Mouse (Mus musculus) kidney, embryonic 15.5 days (tissue): ENCODE results near the gene Gm17332. TPM values are rescaled to one million over a fixed set of nuclear protein-coding genes. Genes with fewer than 3 reads are reported as not detected.
"Not testable (repeated sequence)": the region's sequence is repeated elsewhere in the genome, so short reads cannot be mapped to it uniquely, and the experiment has no call there.

Experiments used
- ATAC-seq: fragments of 200-750 bp; cut with Nextera tagmentation; replicated peaks from 2 replicates; pipeline ENCODE4 v1.8.0; 2017; ENCODE audit warnings: moderate TSS enrichment; ENCODE audit not compliant: low FRiP score
- H3K27ac ChIP-seq: fragments of 300-500 bp; sonication (generic); 2 replicates; pipeline ENCODE4 v1.5.1; 2015; ENCODE audit warnings: mild to moderate bottlenecking, inconsistent platforms
- H3K27me3 ChIP-seq: fragments of 300-500 bp; sonication (generic); 2 replicates; pipeline ENCODE4 v1.6.1; 2015; ENCODE audit warnings: inconsistent platforms
- H3K36me3 ChIP-seq: fragments of 300-500 bp; sonication (generic); 2 replicates; pipeline ENCODE4 v1.6.1; 2015; ENCODE audit warnings: inconsistent platforms
- H3K4me1 ChIP-seq: fragments of 300-500 bp; sonication (generic); 2 replicates; pipeline ENCODE4 v1.6.1; 2015; ENCODE audit warnings: inconsistent platforms
- H3K4me2 ChIP-seq: fragments of 300-500 bp; sonication (generic); 2 replicates; pipeline ENCODE4 v1.6.1; 2015; ENCODE audit warnings: moderate library complexity, mild to moderate bottlenecking, inconsistent platforms
- H3K4me3 ChIP-seq: fragments of 300-500 bp; sonication (generic); replicated peaks from 2 replicates; pipeline ENCODE4 v1.5.1; 2015; ENCODE audit warnings: mild to moderate bottlenecking, inconsistent platforms
- H3K9ac ChIP-seq: fragments of 300-500 bp; sonication (generic); 2 replicates; pipeline ENCODE4 v1.6.1; 2015; ENCODE audit warnings: mild to moderate bottlenecking, inconsistent platforms
- H3K9me3 ChIP-seq: fragments of 300-500 bp; sonication (generic); replicated peaks from 2 replicates; pipeline ENCODE4 v1.6.1; 2016; ENCODE audit warnings: inconsistent platforms
- WGBS: fragments of 180-500 bp; shearing (Covaris S2); methylation state at CpG from one replicate; pipeline ENCODE4 v1.1.7; 2015; ENCODE audit warnings: mixed read lengths; 5-methylcytosine and 5-hydroxymethylcytosine counted together
- polyA plus RNA-seq: library from polyadenylated mRNA; unstranded; fragments of >200 nt; fragmentation: Nextera tagmentation; extraction: Ambion mirVana; gene quantifications from 2 replicates; pipeline ENCODE4 v1.2.1, GENCODE M21; 2015

Gm17332 gene
- not detected in 2 replicates for polyA plus RNA-seq

GRCm38 (mm10) chr11:31182362-31182761 is at the start of gene Gm17332:
Gm17332 (minus strand) TSS chr11:31182462.
- no peak within 1 kb of the TSS for H3K4me3 ChIP-seq
- no peak within 1 kb of the TSS for H3K4me2 ChIP-seq
- no peak for ATAC-seq
- H3K27ac ChIP-seq, result no peak within 1 kb of the TSS
- H3K9ac ChIP-seq, result no peak within 1 kb of the TSS
- H3K9me3 ChIP-seq, result no peaks in the 10 kb centered on the region
- no peaks in the 10 kb centered on the region for H3K4me1 ChIP-seq
- no peaks in the 10 kb centered on the region for H3K27me3 ChIP-seq
- no peaks in the 10 kb centered on the region for H3K36me3 ChIP-seq

DNA sequence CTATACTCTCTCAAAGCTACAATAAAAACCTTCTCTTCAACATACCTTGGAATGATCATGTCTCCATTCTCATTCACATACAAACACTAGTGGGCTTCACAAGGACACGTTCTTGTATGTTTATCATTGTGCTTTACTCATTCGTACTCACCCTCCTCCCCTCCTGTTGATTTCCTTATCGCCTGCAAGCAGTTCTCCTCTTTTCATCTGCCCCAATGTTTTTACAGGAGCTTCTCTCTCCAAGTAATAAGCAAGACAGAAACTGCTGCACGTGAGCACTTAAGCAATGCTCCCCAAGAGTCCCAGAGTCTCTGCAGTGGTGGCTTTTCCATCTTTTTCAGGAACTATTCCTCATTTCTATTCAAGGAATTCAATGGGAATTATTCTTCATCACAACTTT is 47.7 kb upstream of the Gm17332 start:
- Histone ChIP-seq H3K36me3 (no peaks in the 10 kb centered on the region), H3K27ac (no peak overlapping the region), H3K4me3 (no peak overlapping the region), H3K9me3 (no peaks in the 10 kb centered on the region), H3K27me3 (no peaks in the 10 kb centered on the region), H3K4me1 (no peaks in the 10 kb centered on the region), H3K4me2 (no peak overlapping the region), H3K9ac (no peak overlapping the region)
- ATAC-seq, result no peak
- 67% methylated on average over 4 of the region's 4 CpGs for WGBS

DNA sequence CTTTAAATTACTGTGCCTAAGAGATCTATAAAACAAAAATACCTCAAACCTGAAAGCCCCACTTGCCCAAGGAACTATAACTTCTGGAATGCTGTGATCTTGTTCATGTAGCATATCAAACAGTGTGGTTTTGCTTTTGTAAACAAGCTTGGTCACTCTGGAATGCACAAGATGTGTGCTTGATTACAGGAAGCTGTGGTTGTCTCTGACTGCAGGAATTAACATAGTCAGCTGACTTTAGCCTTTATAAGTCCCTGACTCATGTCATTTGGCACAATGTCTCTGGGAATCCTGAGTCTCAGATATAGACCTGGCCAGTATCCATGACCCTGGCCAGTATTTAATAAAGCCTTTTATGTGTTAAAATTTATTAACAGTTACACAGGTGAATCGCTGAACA is 43.1 kb upstream of the Gm17332 start:
- ATAC-seq, result 0 out of 2 replicates have a peak, but pooled peaks have one; percentile 33
- Histone ChIP-seq H3K4me3 (no peak overlapping the region), H3K36me3 (no peaks in the 10 kb centered on the region), H3K27ac (no peak overlapping the region), H3K27me3 (no peaks in the 10 kb centered on the region), H3K4me1 (no peaks in the 10 kb centered on the region), H3K4me2 (no peak overlapping the region), H3K9me3 (no peaks in the 10 kb centered on the region), H3K9ac (no peak overlapping the region)
- WGBS, result 71% methylated on average over 1 of the region's 1 CpGs

DNA sequence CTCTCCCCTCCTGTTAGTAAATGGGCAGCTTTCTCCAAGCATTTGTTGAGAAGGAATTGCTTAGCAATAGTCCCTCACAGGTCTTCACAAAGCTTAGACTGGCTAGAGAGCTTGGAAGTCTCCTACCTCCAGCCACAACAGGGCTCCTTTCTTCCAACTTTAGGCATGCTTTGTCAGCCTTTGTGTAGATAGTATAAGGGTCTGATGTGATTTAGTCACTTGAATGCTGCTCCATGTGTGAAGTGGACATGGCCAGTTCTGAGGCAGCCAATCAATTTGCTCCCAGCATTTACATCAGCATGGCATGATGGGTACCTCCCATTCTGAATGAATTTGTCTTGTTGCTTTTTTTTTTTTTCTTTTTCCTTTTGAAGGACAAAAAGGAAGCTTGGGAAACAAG is 35.7 kb upstream of the Gm17332 start:
- no peaks in the 10 kb centered on the region for H3K27me3 ChIP-seq
- H3K4me3 ChIP-seq, result no peak overlapping the region
- H3K4me1 ChIP-seq, result no peaks in the 10 kb centered on the region
- no peak overlapping the region for H3K9ac ChIP-seq
- no peak overlapping the region for H3K4me2 ChIP-seq
- no peak overlapping the region for H3K27ac ChIP-seq
- no peak for ATAC-seq
- no peaks in the 10 kb centered on the region for H3K36me3 ChIP-seq
- no peaks in the 10 kb centered on the region for H3K9me3 ChIP-seq

DNA sequence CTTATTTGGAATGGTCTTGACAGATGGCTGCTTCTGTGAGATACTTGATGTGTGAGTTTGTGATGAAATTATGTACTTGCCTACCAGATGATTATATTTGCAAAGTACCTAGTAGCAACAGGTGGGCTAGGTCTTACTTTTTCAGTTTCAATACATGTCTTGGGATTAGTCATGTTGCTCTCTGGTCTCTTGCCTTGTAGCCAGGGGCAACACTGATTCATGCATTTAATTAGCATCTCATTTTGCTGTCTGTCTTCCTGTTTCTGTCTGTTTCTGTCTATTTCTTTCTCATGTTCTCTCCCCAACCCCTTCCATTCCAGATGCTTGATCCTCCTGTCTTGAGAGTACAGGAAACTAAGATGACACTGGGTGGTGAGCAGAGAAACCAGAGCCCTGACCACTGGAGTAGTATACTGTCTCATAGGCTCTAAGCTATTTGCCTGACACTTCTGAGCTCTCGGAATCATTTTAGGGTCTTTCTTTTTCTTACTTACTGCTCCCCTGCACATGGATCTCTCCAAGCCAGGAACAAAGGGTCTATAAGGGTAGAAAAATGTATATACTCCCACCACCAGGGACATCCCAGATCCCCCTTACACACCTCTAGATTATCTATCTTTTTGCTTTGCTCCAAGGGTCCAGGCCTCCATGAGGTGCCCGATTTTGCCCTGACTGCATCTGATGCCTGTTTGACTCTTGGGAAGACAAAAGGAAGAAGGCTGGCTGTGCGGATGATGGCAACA is 13.5 kb upstream of the Gm17332 start:
- Histone ChIP-seq H3K4me3 (no peak overlapping the region), H3K4me2 (no peak overlapping the region), H3K4me1 (no peaks in the 10 kb centered on the region), H3K27ac (no peak overlapping the region), H3K9me3 (no peaks in the 10 kb centered on the region), H3K36me3 (no peaks in the 10 kb centered on the region), H3K27me3 (no peaks in the 10 kb centered on the region), H3K9ac (no peak overlapping the region)
- WGBS, result 85% methylated on average over 3 of the region's 3 CpGs
- no peak for ATAC-seq

GRCm38 (mm10) chr11:31194761-31195160 is 12.5 kb upstream of the Gm17332 start:
- no peak for ATAC-seq
- no peaks in the 10 kb centered on the region for H3K9me3 ChIP-seq
- H3K4me2 ChIP-seq, result no peak overlapping the region
- no peaks in the 10 kb centered on the region for H3K36me3 ChIP-seq
- no peak overlapping the region for H3K9ac ChIP-seq
- no peak overlapping the region for H3K27ac ChIP-seq
- H3K4me3 ChIP-seq, result no peak overlapping the region
- WGBS, result 86% methylated on average over 2 of the region's 2 CpGs
- no peaks in the 10 kb centered on the region for H3K4me1 ChIP-seq
- no peaks in the 10 kb centered on the region for H3K27me3 ChIP-seq

GRCm38 (mm10) chr11:31170052-31170646 is 12.1 kb downstream of the Gm17332 start:
- H3K27ac ChIP-seq, result no peak overlapping the region
- no peaks in the 10 kb centered on the region for H3K36me3 ChIP-seq
- no peak overlapping the region for H3K9ac ChIP-seq
- 13% methylated on average over 4 of the region's 4 CpGs for WGBS
- 0 out of 2 replicates have a peak, but pooled peaks cover 10% of the 10 kb centered on the region for H3K4me1 ChIP-seq
- H3K27me3 ChIP-seq, result no peaks in the 10 kb centered on the region
- H3K4me2 ChIP-seq, result peak overlapping the region; percentile 67
- ATAC-seq, result peak; percentile 69
- H3K4me3 ChIP-seq, result peak overlapping the region; percentile 44; the same call in 1 of the 2 replicates
- no peaks in the 10 kb centered on the region for H3K9me3 ChIP-seq

DNA sequence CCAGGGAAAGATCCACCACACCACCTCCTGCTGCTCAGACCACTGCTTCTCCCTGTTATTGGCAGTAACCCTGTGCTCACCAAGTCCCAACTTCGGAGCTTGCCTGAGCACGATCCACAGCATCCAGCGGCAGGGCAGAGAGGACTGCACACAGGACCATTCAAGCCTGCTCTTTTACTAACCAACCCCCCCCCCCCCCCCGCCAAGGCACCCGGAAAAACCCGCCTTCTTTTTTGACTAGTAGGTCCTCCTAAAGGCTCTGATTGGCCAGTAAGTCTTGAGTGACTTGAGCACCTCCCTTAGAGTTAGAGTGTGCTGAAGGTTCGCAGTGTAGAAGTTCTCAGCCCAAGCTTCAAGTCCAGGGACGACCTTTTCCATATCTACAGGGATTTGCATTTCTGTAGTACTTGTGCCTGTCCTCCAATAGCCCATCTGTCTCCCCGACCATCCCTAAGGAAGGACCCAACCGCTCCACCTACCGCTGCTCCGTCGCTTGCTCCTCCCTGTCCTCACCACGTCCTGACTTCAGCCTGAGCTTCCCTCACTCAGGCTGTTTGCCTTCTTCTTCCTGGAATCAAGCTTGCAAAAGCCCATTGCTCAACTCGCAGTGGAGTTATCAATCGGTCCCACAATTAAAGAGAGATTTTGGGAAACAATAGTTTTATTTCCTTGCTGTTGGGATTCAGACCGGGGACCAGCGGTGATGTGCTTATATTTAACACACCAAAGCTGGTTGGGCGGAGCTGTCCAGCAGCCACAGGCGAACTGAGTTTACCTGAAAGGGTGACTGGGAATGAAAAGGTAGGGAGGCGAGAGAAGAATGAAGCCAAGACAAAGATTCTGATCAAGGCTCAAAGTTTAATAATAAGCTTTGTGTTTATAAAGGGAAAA is 12.9 kb downstream of the Gm17332 start:
- H3K4me1 ChIP-seq, result 0 out of 2 replicates have a peak, but pooled peaks cover 10% of the 10 kb centered on the region
- H3K9me3 ChIP-seq, result no peaks in the 10 kb centered on the region
- no peak overlapping the region for H3K9ac ChIP-seq
- peak; percentile 84 for ATAC-seq
- WGBS, result 5% methylated on average over 21 of the region's 21 CpGs
- no peaks in the 10 kb centered on the region for H3K27me3 ChIP-seq
- H3K4me2 ChIP-seq, result peak overlapping the region; percentile 67
- H3K36me3 ChIP-seq, result no peaks in the 10 kb centered on the region
- H3K4me3 ChIP-seq, result peak overlapping the region; percentile 44
- H3K27ac ChIP-seq, result no peak overlapping the region

DNA sequence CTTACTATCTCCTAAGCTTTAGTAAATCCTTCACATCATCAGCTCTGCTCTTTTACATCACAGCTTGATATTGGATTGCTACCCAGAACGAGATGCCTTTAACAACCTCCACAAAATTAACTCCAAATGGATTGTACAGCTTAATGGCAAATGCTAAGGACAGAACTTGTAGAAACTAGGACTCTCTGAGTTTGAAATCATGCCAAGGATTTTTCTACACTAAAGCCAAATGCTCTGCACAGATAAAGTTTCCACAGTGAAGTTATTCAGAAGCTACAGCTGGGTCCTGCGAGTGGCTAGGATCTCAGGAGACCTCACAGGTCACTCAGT is 13.5 kb downstream of the Gm17332 start:
- H3K9ac ChIP-seq, result no peak overlapping the region
- 0 out of 2 replicates have a peak, but pooled peaks cover 10% of the 10 kb centered on the region for H3K4me1 ChIP-seq
- H3K27me3 ChIP-seq, result no peaks in the 10 kb centered on the region
- H3K27ac ChIP-seq, result no peak overlapping the region
- H3K4me2 ChIP-seq, result peak overlapping the region; percentile 67
- no peak for ATAC-seq
- peak overlapping the region; percentile 44 for H3K4me3 ChIP-seq
- no peaks in the 10 kb centered on the region for H3K36me3 ChIP-seq
- 39% methylated on average over 2 of the region's 2 CpGs for WGBS
- H3K9me3 ChIP-seq, result no peaks in the 10 kb centered on the region

DNA sequence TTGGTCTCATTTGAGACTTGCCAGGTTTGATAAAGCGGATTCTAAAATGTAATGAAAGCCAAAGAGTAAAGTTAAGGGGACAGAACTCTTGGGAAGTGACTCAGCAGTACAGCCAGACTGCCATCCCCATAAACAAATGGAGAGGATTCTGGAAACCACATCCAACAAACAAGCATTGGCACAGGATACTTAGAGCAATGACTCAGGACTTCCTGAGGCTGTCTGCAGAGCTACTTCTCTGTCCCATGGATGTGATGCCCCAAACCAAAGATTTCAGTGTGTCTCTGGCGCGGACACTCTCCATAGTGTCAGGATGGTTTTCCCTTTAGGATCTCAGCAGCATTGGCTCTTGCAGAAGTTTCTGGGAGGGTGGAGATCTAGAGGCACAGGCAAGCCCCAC is 25.2 kb downstream of the Gm17332 start:
- H3K4me1 ChIP-seq, result no peaks in the 10 kb centered on the region
- no peak overlapping the region for H3K27ac ChIP-seq
- WGBS, result 90% methylated on average over 3 of the region's 3 CpGs
- ATAC-seq, result no peak
- H3K9me3 ChIP-seq, result no peaks in the 10 kb centered on the region
- no peak overlapping the region for H3K9ac ChIP-seq
- no peaks in the 10 kb centered on the region for H3K27me3 ChIP-seq
- H3K36me3 ChIP-seq, result no peaks in the 10 kb centered on the region
- H3K4me3 ChIP-seq, result no peak overlapping the region
- H3K4me2 ChIP-seq, result no peak overlapping the region

GRCm38 (mm10) chr11:31138394-31138793 is 43.9 kb downstream of the Gm17332 start:
- ATAC-seq, H3K36me3 ChIP-seq, H3K27ac ChIP-seq, H3K4me2 ChIP-seq, H3K9me3 ChIP-seq, H3K9ac ChIP-seq, H3K27me3 ChIP-seq, H3K4me1 ChIP-seq, H3K4me3 ChIP-seq: not testable (repeated sequence)
- WGBS, result 68% methylated on average over 1 of the region's 1 CpGs

GRCm38 (mm10) chr11:31134824-31135223 is 47.4 kb downstream of the Gm17332 start:
- H3K4me1 ChIP-seq, H3K4me3 ChIP-seq, H3K36me3 ChIP-seq, H3K9ac ChIP-seq, H3K27ac ChIP-seq, H3K9me3 ChIP-seq, ATAC-seq, H3K4me2 ChIP-seq, H3K27me3 ChIP-seq: not testable (repeated sequence)
- 82% methylated on average over 1 of the region's 1 CpGs for WGBS
